Mouse (Mus musculus) megakaryocyte, embryonic 14.5 days (primary cell): ENCODE measurements at regions not wholly inside any gene's neighbourhood (a gene's known extent, or its start where the extent isn't known, plus 50 kb on each side); places are given as distances from the start of the nearest gene placed in this dataset.

Experiments used
- H3K27me3 ChIP-seq: replicated peaks from 2 replicates; pipeline ENCODE3; 2012; ENCODE audit warnings: inconsistent platforms
- H3K36me3 ChIP-seq: replicated peaks from 2 replicates; pipeline ENCODE3; 2012; ENCODE audit warnings: low read length, inconsistent platforms, mixed read lengths
- H3K4me1 ChIP-seq: 2 replicates; pipeline ENCODE4 v1.6.1; 2012; ENCODE audit warnings: inconsistent platforms
- H3K4me3 ChIP-seq: replicated peaks from 2 replicates; pipeline ENCODE3; 2012; ENCODE audit warnings: moderate library complexity, mild to moderate bottlenecking, inconsistent platforms
- H3K9me3 ChIP-seq: 2 replicates; pipeline ENCODE4 v1.6.1; 2012; ENCODE audit warnings: inconsistent platforms
- FLI1 ChIP-seq: IDR thresholded peaks from 2 replicates; pipeline ENCODE4 v1.6.1; 2012; ENCODE audit warnings: low read length, inconsistent platforms, mixed read lengths
- GATA1 ChIP-seq: IDR thresholded peaks from 3 replicates; pipeline ENCODE4 v1.6.1; 2012; ENCODE audit warnings: mixed read lengths, low read length, inconsistent platforms, borderline replicate concordance

DNA sequence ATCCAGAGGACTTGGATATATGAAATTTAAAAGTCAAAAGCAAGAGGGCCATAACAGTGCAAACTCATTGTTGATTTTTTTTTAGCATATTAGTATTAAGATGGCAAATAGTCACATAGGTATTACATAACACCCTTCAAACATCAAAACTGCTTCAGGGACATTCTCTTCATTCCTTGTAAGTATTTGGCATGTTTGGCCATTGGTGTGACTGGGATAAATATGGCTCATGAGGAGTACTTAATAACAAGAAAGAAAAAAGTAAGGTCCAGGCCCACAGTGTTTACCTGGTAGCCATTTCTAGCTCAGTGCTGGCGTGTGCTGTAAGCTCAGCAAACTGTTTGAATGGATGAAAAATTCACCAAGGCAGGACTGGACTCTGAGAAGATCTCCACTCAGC, 67.4 kb upstream of the Abca1 start:
- Histone ChIP-seq H3K4me3 (no peak overlapping the region), H3K36me3 (no peaks in the 10 kb centered on the region), H3K9me3 (no peaks in the 10 kb centered on the region), H3K4me1 (no peaks in the 10 kb centered on the region), H3K27me3 (no peaks in the 10 kb centered on the region)
- no peak for TF ChIP-seq GATA1

DNA sequence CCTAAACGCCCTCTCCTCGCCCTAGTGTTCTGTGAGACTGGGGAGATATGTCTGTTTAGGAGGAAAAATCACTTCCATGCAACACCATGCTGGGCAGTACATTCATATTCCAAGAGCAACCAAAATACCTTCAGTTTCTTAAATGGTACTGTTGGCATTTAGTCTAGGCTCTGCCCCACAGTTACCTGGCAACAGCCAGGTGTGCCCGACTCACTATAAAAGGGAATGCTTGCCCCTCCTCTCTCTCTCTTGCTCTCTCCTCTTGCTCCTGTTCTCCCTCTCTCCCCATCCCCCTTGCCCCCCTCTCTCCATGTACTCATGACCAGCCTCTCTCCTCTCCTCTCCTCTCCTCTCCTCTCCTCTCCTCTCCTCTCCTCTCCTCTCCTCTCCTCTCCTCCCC, 66.7 kb upstream of the Abca1 start:
- no peak overlapping the region for H3K4me3 ChIP-seq
- H3K9me3 ChIP-seq: no peaks in the 10 kb centered on the region
- TF ChIP-seq FLI1: no peak
- TF ChIP-seq GATA1: no peak
- H3K27me3 ChIP-seq: no peaks in the 10 kb centered on the region
- H3K4me1 ChIP-seq: no peaks in the 10 kb centered on the region
- H3K36me3 ChIP-seq: no peaks in the 10 kb centered on the region

DNA sequence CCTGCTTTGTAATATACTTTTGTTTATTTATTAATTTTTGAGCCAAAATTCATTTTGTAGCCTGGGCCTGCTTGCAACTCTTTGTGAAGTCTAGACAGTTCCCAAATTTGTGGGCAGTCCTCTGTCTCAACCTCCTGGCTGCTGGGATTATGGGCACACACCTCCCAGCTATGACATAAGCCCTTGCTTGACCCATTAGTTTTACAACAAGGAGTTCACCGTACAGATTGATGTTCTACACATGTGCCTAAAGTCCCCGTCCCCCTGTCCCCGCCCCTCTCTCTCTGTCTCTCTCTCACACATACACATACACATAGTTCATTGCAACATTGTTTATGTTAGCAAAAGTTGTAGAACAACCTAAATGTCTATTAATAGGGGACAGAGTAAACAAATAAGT, 63.7 kb upstream of the Abca1 start:
- H3K4me1 ChIP-seq: no peaks in the 10 kb centered on the region
- no peaks in the 10 kb centered on the region for H3K36me3 ChIP-seq
- H3K27me3 ChIP-seq: peaks cover 11% of the 10 kb centered on the region
- no peak overlapping the region for H3K4me3 ChIP-seq
- no peaks in the 10 kb centered on the region for H3K9me3 ChIP-seq
- TF ChIP-seq FLI1 (no peak), GATA1 (no peak)

DNA sequence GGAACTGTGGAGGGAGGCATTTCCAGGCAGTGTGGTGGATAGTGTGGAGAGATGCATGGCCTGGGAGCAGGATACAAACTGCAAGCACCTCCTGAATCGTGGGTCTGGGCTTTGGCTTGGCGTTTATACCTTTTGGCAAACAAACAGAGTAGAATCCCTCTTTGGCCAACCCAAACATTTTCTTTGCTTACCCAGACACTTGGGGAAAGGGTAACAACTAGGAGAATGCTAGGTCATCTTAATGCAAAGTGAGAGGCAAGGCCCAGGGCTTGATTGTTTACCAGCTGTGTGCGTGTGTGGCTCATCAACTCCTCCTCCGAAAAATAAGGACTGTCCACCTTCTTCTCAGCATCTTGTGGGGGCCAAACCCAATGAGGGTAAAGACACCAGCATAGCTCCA, 61.1 kb upstream of the Abca1 start:
- TF ChIP-seq GATA1 (no peak), FLI1 (no peak)
- no peaks in the 10 kb centered on the region for H3K36me3 ChIP-seq
- H3K27me3 ChIP-seq: peaks cover 28% of the 10 kb centered on the region
- no peak overlapping the region for H3K4me3 ChIP-seq
- H3K9me3 ChIP-seq: peaks cover 3% of the 10 kb centered on the region; the same call in 1 of the 2 replicates
- H3K4me1 ChIP-seq: peaks cover 10% of the 10 kb centered on the region

DNA sequence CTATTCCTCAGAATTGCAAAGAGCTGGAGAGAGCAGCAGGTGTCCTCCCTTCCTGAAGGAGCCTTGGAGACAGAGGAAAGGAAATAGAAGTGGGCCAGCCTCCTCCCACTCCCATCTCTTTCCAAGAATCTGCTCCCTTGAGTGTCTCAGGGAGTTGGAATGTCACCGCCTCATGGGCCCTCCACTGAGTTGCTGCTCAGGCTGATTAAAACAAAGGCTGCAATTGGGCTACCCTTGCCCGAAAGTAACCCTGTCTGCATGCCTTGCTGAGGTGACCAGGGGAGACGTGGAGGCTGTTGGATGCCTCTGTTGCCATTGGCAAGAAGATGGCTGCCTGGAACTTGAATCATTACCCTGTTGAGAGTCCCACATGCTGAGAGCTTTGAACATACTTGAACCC, 59.7 kb upstream of the Abca1 start:
- TF ChIP-seq FLI1: no peak
- TF ChIP-seq GATA1: no peak
- no peak overlapping the region for H3K4me3 ChIP-seq

DNA sequence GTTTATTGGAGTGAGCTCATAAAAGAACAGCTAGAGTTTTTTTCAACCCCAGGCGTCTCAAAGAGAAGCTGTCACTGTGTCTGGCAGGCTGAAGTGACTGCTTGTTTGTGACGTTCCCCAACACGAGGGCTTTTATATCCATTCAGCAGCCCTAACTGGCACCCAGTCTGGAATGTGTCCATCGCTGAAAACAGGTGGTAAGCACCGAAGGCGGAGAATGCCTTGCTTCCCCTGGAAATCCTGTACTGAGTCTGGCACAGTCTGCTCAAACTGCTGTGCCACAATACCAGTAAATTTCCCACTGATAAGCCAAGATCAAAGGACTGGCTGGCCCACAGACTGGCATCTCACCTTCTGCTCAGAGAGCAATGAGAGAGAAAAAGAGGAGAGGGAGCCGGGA, 59.1 kb upstream of the Abca1 start:
- Histone ChIP-seq H3K9me3 (peaks cover 3% of the 10 kb centered on the region; the same call in 1 of the 2 replicates), H3K27me3 (peaks cover 28% of the 10 kb centered on the region), H3K36me3 (no peaks in the 10 kb centered on the region), H3K4me3 (no peak overlapping the region), H3K4me1 (peaks cover 10% of the 10 kb centered on the region)
- TF ChIP-seq FLI1 (no peak), GATA1 (no peak)

More for the DNA sequence above, 59.7 kb upstream of the Abca1 start:
- Histone ChIP-seq H3K36me3 (no peaks in the 10 kb centered on the region), H3K27me3 (peaks cover 28% of the 10 kb centered on the region), H3K9me3 (peaks cover 3% of the 10 kb centered on the region; the same call in 1 of the 2 replicates), H3K4me1 (peaks cover 10% of the 10 kb centered on the region)

DNA sequence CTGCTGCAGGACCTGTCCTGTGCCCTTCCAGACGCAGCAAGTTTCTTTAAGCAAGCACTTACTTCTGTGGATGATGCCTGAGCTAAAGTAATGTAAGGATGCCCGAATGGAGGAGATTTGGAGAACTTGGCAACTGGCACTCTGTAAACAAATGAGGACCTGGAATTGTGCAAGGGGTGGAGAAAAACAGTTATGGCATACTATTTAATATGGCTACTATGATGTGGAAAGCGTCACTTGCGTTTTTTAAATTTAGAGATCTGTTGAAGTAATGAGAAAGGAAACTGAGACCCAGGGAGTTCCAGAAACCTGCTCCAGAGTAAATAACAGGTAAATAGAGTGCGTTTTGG, 58.6 kb upstream of the Abca1 start:
- peak overlapping the region; percentile 88 for H3K4me3 ChIP-seq
- TF ChIP-seq FLI1: no peak
- TF ChIP-seq GATA1: no peak
- H3K36me3 ChIP-seq: no peaks in the 10 kb centered on the region
- peaks cover 28% of the 10 kb centered on the region for H3K27me3 ChIP-seq
- peaks cover 10% of the 10 kb centered on the region for H3K4me1 ChIP-seq
- H3K9me3 ChIP-seq: peaks cover 3% of the 10 kb centered on the region; the same call in 1 of the 2 replicates

DNA sequence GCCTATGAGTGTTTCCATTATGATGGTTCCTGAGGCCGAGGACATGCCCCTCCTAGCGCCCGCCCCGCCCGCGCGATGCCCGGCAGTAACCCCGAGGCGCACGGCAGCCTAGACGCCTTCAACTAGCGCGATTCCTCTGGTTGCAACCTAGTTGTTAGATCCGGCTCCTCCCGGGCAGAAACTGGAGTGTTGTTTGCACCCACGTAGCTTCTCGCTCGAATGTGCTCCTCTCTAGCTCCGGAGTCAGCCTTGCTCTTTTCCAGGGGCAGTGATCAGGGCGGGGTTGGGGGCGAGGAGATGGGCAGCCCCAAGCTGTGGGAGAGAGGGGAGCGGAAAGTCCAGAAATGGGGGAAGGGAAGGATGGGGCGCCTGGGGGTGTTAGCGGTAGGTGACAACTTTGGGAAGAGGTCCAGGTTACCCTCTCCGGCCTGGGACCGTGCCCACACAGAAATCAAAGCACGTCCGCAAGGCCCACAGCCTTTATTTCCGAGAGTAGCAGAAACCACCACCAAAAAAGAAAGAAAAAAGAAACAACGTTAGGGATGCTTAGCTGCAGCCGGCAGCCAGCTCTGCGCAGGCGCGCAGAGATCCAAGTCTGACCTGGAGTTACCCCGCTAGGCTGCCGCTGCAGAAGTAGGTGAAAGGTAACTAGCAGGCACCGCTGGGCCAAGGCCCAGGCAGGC, 58.1 kb upstream of the Abca1 start:
- no peak for TF ChIP-seq GATA1
- TF ChIP-seq FLI1: no peak
- peaks cover 28% of the 10 kb centered on the region for H3K27me3 ChIP-seq
- H3K9me3 ChIP-seq: peaks cover 3% of the 10 kb centered on the region; the same call in 1 of the 2 replicates
- no peaks in the 10 kb centered on the region for H3K36me3 ChIP-seq
- peak overlapping the region; percentile 88 for H3K4me3 ChIP-seq
- peaks cover 10% of the 10 kb centered on the region for H3K4me1 ChIP-seq

DNA sequence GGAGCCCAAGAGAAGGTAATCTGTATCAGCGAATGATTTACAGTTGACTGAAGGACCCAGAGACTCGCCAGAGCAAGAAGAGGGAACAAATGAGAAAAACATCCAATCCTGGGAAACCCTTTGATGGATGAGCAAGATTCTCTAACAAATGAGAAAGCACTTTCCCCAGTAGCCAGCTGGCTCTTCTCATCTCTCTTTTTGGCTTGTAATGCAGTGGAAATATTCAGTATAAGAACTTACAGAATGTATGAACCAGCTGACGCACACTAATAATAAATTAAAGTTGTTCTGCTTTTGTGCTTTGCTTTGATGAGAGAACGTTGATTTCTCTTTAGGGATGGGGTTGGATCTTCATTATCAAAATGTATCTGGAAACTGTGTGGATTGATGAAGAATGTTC, 52.8 kb upstream of the Abca1 start:
- no peaks in the 10 kb centered on the region for H3K36me3 ChIP-seq
- H3K4me3 ChIP-seq: no peak overlapping the region
- peaks cover 8% of the 10 kb centered on the region; the same call in 1 of the 2 replicates for H3K9me3 ChIP-seq
- peaks cover 3% of the 10 kb centered on the region for H3K4me1 ChIP-seq
- peaks cover 11% of the 10 kb centered on the region for H3K27me3 ChIP-seq
- no peak for TF ChIP-seq FLI1
- no peak for TF ChIP-seq GATA1

DNA sequence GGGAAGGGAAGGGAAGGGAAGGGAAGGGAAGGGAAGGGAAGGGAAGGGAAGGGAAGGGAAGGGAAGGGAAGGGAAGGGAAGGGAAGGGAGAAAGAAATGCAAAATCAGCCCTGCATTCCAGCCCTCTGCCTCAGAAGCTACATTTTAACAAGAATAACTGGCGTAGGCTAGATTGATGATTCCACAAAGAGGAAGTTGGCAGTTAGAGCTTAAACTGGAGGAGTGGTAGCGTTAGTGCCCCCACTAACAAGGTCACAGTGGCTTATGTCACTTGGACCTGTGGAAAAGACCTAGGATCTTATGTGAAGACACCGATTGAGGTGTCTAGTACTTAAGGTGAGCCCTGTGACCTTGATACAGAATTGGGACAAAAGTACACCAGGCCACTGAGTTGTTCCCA, 51.0 kb upstream of the Abca1 start:
- Histone ChIP-seq H3K27me3 (no peaks in the 10 kb centered on the region), H3K36me3 (no peaks in the 10 kb centered on the region), H3K4me1 (no peaks in the 10 kb centered on the region), H3K9me3 (peaks cover 5% of the 10 kb centered on the region; the same call in 1 of the 2 replicates), H3K4me3 (no peak overlapping the region)
- no peak for TF ChIP-seq FLI1
- TF ChIP-seq GATA1: no peak
